Mouse (Mus musculus) mouse embryonic stem cell (cell line): ENCODE measurements around the gene Cfap126.
"Not testable (repeated sequence)": the region's sequence is repeated elsewhere in the genome, so short reads cannot be mapped to it uniquely, and the experiment has no call there.

ENCODE experiments used
- in situ Hi-C, 2 experiments: fragments of 300-500 bp; cut with MboI; formaldehyde crosslinking; loops; 1 replicate in 1 of 2; 3 replicates in 1 of 2; pipeline ENCODE4 v1.14.3; 2019 to 2020; ENCODE audit warnings: low sequenced_read_pairs in 2 of 2, low pct_unique_long_range_greater_than_20kb in 1 of 2, mixed read lengths in 1 of 2; ENCODE audit not compliant: unreplicated experiment in 1 of 2

The Cfap126 gene

GRCm38 (mm10) chr1:171112986-171113385 lies 732 bp upstream of the Cfap126 start:
- in situ Hi-C loops, result loop anchor here in 1 of 2 experiments (5.0 kb wide), 1 partner anchor 109 kb away; the partner anchor contains the start of gene Tomm40l

DNA sequence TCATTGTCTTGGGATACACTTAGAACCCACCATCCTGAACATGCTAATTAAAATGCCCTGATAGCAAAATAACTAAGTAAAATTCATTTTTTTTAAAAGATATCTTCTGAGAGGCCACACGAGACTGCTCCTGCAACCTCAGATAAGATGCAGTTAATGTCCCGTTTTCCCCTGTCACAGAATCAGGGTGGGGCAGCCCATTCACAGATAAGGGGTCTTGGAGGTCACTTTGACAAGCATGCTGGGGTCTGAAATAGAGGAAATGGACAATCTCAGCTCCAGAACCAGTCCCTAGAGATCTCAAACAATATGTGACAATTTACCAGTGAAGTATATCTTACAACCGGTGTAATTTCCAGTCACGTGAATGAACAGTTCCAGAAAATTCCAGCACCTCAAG lies 2.6 kb downstream of the Cfap126 start:
- in situ Hi-C loops, result no loop called here

DNA sequence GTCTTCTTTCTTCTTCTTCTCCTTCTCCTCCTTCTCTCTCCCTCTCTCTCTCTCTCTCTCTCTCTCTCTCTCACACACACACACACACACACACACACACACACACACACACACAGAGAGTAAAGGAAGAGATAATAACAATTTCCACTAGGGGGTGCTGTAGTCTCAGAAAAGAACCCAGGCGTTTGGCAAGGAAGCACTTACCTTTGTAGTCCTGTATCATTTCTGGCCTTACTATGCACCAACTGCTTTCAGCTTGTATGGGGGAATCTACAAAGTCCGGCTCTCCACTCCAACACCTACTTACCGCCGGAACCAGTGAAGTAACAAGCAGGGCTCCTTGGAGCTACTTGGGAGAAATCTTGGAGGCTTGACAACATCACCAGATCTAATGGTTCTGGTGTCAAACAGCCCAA lies 4.6 kb downstream of the Cfap126 start:
- in situ Hi-C loops, result no loop called here

DNA sequence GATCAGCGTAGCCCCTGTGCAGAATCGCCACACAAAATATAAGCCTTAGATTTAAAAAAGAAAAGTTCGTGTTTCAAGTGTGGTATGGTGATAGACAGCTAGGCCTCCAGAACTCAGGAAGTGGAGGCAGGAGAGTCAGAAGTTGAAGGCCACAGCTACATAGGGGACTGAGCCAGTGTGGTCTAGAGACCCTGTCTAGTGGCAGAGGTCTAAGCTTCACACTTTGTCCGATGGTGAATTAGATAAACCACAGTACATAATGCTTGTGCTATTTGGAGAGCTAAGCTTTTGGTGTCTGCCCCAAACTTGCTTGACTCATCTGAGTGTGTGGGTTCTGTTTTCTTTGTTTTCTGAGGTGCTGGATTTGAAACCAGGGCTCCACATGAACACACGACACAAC lies 5.3 kb downstream of the Cfap126 start:
- in situ Hi-C loops, result no loop called here

DNA sequence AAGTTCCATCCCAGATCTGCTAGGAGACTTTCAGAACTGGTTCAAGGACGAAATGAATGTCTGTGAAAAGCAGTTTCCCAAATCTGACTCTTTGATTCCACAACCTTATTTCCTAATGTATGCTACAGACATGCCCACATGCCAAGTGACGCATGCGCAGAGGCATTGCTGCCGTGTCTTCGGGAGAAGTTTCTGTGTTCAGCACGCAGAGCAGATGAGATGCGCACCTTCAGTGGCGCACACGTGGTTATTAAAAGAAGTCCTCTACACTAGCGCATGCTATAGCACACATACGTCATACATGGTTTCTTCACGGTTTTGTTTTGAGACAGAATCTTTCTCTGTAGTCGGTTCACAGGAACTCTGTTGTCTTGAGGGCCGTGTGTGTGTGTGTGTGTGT lies 5.7 kb downstream of the Cfap126 start:
- in situ Hi-C loops, result no loop called here

DNA sequence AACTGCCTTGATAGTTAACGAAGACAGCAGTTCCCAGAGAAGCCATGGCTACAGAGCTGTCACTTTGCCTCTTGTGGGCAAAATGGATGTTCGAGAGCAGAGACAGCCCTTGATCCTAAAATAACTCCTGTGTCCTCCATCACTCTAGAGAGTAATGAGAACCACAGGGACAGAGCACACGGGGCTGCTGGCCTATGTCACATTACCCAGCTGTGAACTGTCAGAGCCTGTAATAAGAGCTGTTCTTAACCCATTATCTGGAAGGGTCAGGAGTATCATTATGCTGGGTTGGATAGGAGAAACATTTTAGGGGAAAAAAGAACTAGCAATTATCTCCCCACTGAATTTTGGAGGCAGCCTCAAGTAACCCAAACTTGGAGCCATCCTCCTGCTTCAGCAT lies 7.2 kb downstream of the Cfap126 start:
- in situ Hi-C loops, result loop anchor here in 1 of 2 experiments (10.0 kb wide), 1 partner anchor 94 kb away; the partner anchor contains the start of gene Nr1i3

DNA sequence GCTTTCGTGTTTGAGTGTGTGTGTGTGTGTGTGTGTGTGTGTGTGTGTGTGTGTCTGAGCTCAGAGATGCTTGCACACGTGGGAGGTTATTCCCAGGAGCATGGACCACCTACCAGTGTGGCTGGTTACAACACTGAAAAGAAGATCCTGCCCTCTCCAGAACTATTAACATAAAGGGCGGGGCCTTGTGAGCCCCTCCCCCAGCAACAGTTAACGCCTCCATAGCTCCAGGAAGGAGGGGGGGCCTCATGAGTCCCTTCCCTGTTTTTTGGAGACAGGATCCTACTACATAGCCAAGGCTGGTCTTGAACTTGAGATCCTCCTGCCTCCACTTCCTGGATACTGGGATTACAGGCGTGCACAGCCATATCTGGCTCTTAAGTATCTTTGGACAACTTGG lies 8.1 kb downstream of the Cfap126 start:
- in situ Hi-C loops, result loop anchor here in 1 of 2 experiments (10.0 kb wide), 1 partner anchor 93 kb away; the partner anchor contains the start of gene Nr1i3

GRCm38 (mm10) chr1:171122932-171123331 lies 9.2 kb downstream of the Cfap126 start:
- in situ Hi-C loops, result loop anchor here in 1 of 2 experiments (10.0 kb wide), 1 partner anchor 92 kb away; the partner anchor contains the start of gene Nr1i3

GRCm38 (mm10) chr1:171124398-171124797 lies 10.7 kb downstream of the Cfap126 start:
- in situ Hi-C loops, result loop anchor here in 1 of 2 experiments (10.0 kb wide), 1 partner anchor 90 kb away; the partner anchor contains the start of gene Nr1i3

DNA sequence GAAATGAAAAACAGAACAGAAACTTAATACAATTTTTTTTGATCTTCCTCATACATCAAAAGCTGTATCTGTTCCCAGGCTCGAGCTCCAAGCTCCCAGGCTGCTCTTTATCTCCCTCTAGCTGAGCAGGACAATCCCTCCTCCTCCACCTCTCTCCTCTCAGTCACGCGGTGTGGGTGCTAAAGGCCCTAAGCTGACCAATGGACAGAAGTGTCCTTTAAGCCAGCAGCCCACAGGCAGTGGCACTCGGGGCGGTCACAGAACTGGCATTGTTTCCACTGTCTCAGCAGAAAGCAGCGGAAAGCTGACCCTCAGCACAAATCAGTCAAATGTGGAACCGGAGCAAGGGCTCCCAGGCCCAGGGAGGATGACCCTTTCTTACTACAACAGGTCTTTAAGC lies 15.5 kb downstream of the Cfap126 start:
- in situ Hi-C loops, result loop anchor here in 1 of 2 experiments (10.0 kb wide), 1 partner anchor 86 kb away; the partner anchor contains the start of gene Nr1i3

- in situ Hi-C loops, result no loop called here
These were observed 17.3 kb downstream of the Cfap126 start for GRCm38 (mm10) chr1:171130971-171131370.

DNA sequence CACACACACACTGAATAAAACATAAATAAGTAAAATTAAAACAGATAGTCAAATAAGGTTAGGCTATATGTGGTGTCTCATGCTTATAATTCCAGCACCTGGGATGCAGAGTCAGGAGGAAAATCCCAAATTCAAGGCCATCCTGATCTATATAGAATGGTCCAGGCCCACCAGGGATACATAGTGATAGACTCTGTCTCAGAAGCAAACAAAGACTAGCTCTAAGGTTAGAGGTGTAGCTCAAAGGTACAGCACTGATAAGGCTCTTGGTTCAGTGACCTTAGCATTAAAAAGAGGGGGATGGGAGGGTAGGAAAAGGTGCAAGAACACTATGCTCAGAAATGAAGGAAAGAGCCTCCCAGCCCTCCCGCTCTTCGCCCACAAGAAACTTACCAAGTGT lies 21.9 kb downstream of the Cfap126 start:
- in situ Hi-C loops, result no loop called here

DNA sequence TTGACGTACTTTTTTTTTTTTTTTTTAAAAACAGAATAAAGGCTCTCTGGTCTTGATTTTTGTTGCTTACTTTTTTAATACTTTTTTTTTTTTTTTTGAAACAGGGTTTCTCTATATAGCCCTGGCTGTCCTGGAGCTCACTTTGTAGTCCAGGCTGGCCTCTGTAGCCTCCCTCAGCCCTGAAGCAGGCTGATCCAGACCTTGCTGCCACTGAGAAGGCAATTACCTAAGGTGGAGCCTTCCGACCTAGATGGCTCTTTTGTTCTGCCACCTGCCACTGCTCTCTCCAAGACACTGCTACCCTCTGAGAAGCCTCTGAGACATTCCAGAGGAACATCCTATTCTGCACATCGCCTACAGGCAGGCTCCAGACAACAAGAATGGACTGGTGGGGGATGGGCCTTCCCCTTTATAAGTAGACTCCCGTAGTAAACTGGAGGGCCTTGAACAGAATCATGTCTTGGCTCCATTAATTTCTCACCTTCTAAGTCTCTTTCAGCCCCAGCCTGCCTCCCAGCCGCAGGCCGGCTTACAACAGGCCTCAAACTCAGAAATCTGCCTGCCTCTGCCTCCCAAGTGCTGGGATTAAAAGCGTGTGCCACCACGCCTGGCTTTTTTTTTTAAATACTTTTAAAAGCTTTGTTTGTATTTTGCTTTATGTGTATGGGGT lies 23.9 kb downstream of the Cfap126 start:
- in situ Hi-C loops, result not testable (repeated sequence)

- in situ Hi-C loops, result loop anchor here in 1 of 2 experiments (5.0 kb wide), 1 partner anchor 279 kb away; no protein-coding TSS in a partner anchor
These were observed 29.3 kb downstream of the Cfap126 start for GRCm38 (mm10) chr1:171142981-171143380.

GRCm38 (mm10) chr1:171149974-171150760 lies 36.4 kb downstream of the Cfap126 start, which contains the start of the genes Sdhc and Mpz:
TSS of gene Sdhc (minus strand) at chr1:171150603.
TSS of gene Mpz (plus strand) at chr1:171150711.
- in situ Hi-C loops, result no loop called here

GRCm38 (mm10) chr1:171150838-171151391 lies 37.2 kb downstream of the Cfap126 start:
- in situ Hi-C loops, result no loop called here

DNA sequence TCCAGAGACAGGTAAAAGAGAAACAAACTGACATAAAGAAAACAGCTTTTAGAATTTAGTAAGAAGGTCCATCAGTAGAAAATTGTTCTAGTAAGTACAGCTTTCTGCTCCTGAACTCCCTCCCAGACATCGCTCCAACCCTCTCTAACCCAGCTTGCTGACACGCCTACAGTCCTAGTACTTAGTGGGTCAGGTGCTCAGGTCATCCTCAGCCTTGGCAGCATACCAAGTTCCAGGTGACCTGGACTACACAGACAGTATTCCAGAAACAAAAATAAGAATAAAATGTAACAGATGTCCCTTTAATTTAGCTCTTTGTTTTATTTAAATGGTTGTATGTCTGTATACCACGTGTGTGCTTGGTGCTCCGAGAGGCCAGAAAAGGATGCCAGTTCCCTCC lies 38.2 kb downstream of the Cfap126 start:
- in situ Hi-C loops, result no loop called here

DNA sequence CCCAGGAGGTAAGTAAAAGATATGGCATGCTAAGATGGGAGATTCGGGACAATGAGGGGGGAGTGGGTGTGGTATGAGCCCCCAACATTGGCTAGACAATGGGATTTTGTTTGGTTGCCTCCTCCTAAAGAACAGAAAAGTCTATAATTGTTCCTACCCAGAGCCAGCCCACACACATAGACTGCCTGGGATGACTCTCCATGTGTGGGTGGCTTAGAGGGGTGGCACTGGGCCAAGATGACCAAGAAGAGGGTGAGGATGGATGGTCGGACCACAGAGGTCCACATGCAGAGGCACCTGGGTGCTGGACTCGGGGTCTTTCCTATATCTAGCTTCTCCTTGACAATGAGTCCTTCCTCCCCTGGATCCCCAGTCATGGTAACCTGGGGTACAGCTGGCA lies 42.9 kb downstream of the Cfap126 start:
- in situ Hi-C loops, result no loop called here

DNA sequence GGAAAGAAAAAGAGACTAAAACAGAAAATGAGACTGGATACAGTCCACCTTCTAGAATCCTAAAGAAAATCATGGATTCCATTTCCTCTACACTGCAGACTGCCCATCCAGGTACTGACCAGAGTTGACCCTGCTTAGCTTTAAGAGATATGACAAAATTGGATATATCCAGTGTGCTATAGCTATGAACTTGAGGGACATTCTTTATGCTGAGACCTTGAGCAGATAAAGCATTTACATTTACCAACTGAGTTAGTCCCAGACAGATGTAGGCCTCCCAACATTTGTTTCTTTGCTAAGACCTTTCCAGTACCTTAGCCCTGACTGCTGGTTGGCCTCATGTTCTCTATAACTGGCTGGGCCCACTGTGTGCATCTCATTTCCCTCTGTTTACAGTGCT lies 44.2 kb downstream of the Cfap126 start:
- in situ Hi-C loops, result no loop called here
